Mouse (Mus musculus): ENCODE data around the gene Tnxb.

GRCm38 (mm10) chr17:34673139-34673538, 2.8 kb downstream of the Tnxb start:
- TF ChIP-seq POLR2A (IDR thresholded peaks at IDR 0.05; ENCODE audit: control insufficient read depth, low read depth, low read length), result no peak
- TF ChIP-seq CTCF (IDR thresholded peaks at IDR 0.05; ENCODE audit: control insufficient read depth, insufficient read depth, insufficient replicate concordance, low read depth, low read length), result no peak

All from testis, adult 2 months (tissue).